Mouse (Mus musculus): ENCODE results near the gene Med24. TPM values are rescaled to one million over a fixed set of nuclear protein-coding genes. Genes with fewer than 3 reads are reported as not detected.
A peak's percentile ranks its signal among the peaks of the same experiment; 100 is the strongest.

Gene Med24
- polyA plus RNA-seq, 1 experiment = 55.1 TPM

GRCm38 (mm10) chr11:98710416-98711045, 18.7 kb downstream of the Med24 start:
- H3K4me3 ChIP-seq (replicated peaks; ENCODE audit: extremely low read depth, low read depth, low read length) = no peak overlapping the region
- TF ChIP-seq CTCF (IDR thresholded peaks at IDR 0.05; ENCODE audit: insufficient read depth, low read length) (peak; percentile 96), POLR2A (IDR thresholded peaks at IDR 0.05; ENCODE audit: borderline replicate concordance, extremely low read depth, low read depth, low read length) (no peak)
- 29% methylated on average over 12 of the region's 12 CpGs for WGBS
- peak; percentile 87 for DNase-seq
- H3K4me1 ChIP-seq (ENCODE audit: control insufficient read depth, insufficient read depth, low read length) = peaks cover 29% of the 10 kb centered on the region

GRCm38 (mm10) chr11:98709001-98709741, 20.1 kb downstream of the Med24 start:
- Histone ChIP-seq H3K4me1 (ENCODE audit: control insufficient read depth, insufficient read depth, low read length) (peaks cover 29% of the 10 kb centered on the region), H3K4me3 (replicated peaks; ENCODE audit: extremely low read depth, low read depth, low read length) (no peak overlapping the region)
- TF ChIP-seq CTCF (IDR thresholded peaks at IDR 0.05; ENCODE audit: insufficient read depth, low read length) (no peak), POLR2A (IDR thresholded peaks at IDR 0.05; ENCODE audit: borderline replicate concordance, extremely low read depth, low read depth, low read length) (no peak)
- peak; percentile 46 for DNase-seq
- 32% methylated on average over 26 of the region's 26 CpGs for WGBS

GRCm38 (mm10) chr11:98708282-98708956, 20.8 kb downstream of the Med24 start:
- peak; percentile 34 for DNase-seq
- 36% methylated on average over 19 of the region's 19 CpGs for WGBS

GRCm38 (mm10) chr11:98707401-98708281, 21.6 kb downstream of the Med24 start:
- Histone ChIP-seq H3K4me1 (ENCODE audit: control insufficient read depth, insufficient read depth, low read length) (peaks cover 29% of the 10 kb centered on the region), H3K4me3 (replicated peaks; ENCODE audit: extremely low read depth, low read depth, low read length) (no peak overlapping the region)
- 60% methylated on average over 22 of the region's 22 CpGs for WGBS
- TF ChIP-seq POLR2A (IDR thresholded peaks at IDR 0.05; ENCODE audit: borderline replicate concordance, extremely low read depth, low read depth, low read length) = no peak
- no peak for TF ChIP-seq CTCF (IDR thresholded peaks at IDR 0.05; ENCODE audit: insufficient read depth, low read length)
- peak; percentile 67 for DNase-seq

More at GRCm38 (mm10) chr11:98708282-98708956, 20.8 kb downstream of the Med24 start:
- H3K4me3 ChIP-seq (replicated peaks; ENCODE audit: extremely low read depth, low read depth, low read length) = no peak overlapping the region
- H3K4me1 ChIP-seq (ENCODE audit: control insufficient read depth, insufficient read depth, low read length) = peaks cover 29% of the 10 kb centered on the region
- TF ChIP-seq POLR2A (IDR thresholded peaks at IDR 0.05; ENCODE audit: borderline replicate concordance, extremely low read depth, low read depth, low read length) (no peak), CTCF (IDR thresholded peaks at IDR 0.05; ENCODE audit: insufficient read depth, low read length) (no peak)

GRCm38 (mm10) chr11:98705021-98705420, 24.2 kb downstream of the Med24 start:
- 86% methylated on average over 10 of the region's 10 CpGs for WGBS
- no peak overlapping the region for H3K4me3 ChIP-seq (replicated peaks; ENCODE audit: extremely low read depth, low read depth, low read length)
- no peak for TF ChIP-seq CTCF (IDR thresholded peaks at IDR 0.05; ENCODE audit: insufficient read depth, low read length)
- TF ChIP-seq POLR2A (IDR thresholded peaks at IDR 0.05; ENCODE audit: borderline replicate concordance, extremely low read depth, low read depth, low read length) = no peak
- DNase-seq = no peak
- H3K4me1 ChIP-seq (ENCODE audit: control insufficient read depth, insufficient read depth, low read length) = peaks cover 20% of the 10 kb centered on the region

GRCm38 (mm10) chr11:98702323-98702722, 26.9 kb downstream of the Med24 start:
- WGBS = 74% methylated on average over 5 of the region's 5 CpGs
- Histone ChIP-seq H3K4me3 (replicated peaks; ENCODE audit: extremely low read depth, low read depth, low read length) (no peak overlapping the region), H3K4me1 (ENCODE audit: control insufficient read depth, insufficient read depth, low read length) (no peaks in the 10 kb centered on the region)
- DNase-seq = no peak
- TF ChIP-seq POLR2A (IDR thresholded peaks at IDR 0.05; ENCODE audit: borderline replicate concordance, extremely low read depth, low read depth, low read length) = no peak
- TF ChIP-seq CTCF (IDR thresholded peaks at IDR 0.05; ENCODE audit: insufficient read depth, low read length) = no peak

GRCm38 (mm10) chr11:98701213-98701670, 28.0 kb downstream of the Med24 start, which contains the start of gene Csf3:
Gene Csf3, plus strand, starts transcription at chr11:98701263.
- no peak for DNase-seq
- Histone ChIP-seq H3K4me3 (replicated peaks; ENCODE audit: extremely low read depth, low read depth, low read length) (no peak within 1 kb of the TSS), H3K4me1 (ENCODE audit: control insufficient read depth, insufficient read depth, low read length) (no peaks in the 10 kb centered on the region)
- TF ChIP-seq CTCF (IDR thresholded peaks at IDR 0.05; ENCODE audit: insufficient read depth, low read length) (no peak), POLR2A (IDR thresholded peaks at IDR 0.05; ENCODE audit: borderline replicate concordance, extremely low read depth, low read depth, low read length) (no peak)
- 59% methylated on average over 10 of the region's 10 CpGs for WGBS

GRCm38 (mm10) chr11:98699911-98700310, 29.3 kb downstream of the Med24 start:
- Histone ChIP-seq H3K4me3 (replicated peaks; ENCODE audit: extremely low read depth, low read depth, low read length) (no peak overlapping the region), H3K4me1 (ENCODE audit: control insufficient read depth, insufficient read depth, low read length) (no peaks in the 10 kb centered on the region)
- 22% methylated on average over 4 of the region's 4 CpGs for WGBS
- DNase-seq = peak; percentile 81
- TF ChIP-seq CTCF (IDR thresholded peaks at IDR 0.05; ENCODE audit: insufficient read depth, low read length) (peak; percentile 88), POLR2A (IDR thresholded peaks at IDR 0.05; ENCODE audit: borderline replicate concordance, extremely low read depth, low read depth, low read length) (no peak)
